Mouse (Mus musculus) G1E (cell line): ENCODE results near the gene Myh10. TPM values are rescaled to one million over a fixed set of nuclear protein-coding genes. Genes with fewer than 3 reads are reported as not detected.
"Not testable (repeated sequence)": the region's sequence is repeated elsewhere in the genome, so short reads cannot be mapped to it uniquely, and the experiment has no call there.

Source experiments
- ATAC-seq: 2 replicates; pipeline ENCODE4 v1.8.0; 2016; ENCODE audit warnings: mild to moderate bottlenecking; ENCODE audit not compliant: insufficient number of reproducible peaks, poor library complexity, low FRiP score, severe bottlenecking; ENCODE audit errors: extremely low read depth
- DNase-seq: peaks from one replicate; pipeline ENCODE4 v3.0.0; 2012; ENCODE audit warnings: low spot score
- H3K27me3 ChIP-seq: 2 replicates; pipeline ENCODE4 v1.6.1; 2012; ENCODE audit warnings: mild to moderate bottlenecking, low read length, inconsistent platforms; ENCODE audit not compliant: insufficient read depth
- H3K36me3 ChIP-seq: replicated peaks from 2 replicates; pipeline ENCODE3; 2012; ENCODE audit warnings: mild to moderate bottlenecking, inconsistent platforms
- H3K4me1 ChIP-seq: 2 replicates; pipeline ENCODE4 v1.6.1; 2012; ENCODE audit warnings: low read depth, low read length, inconsistent platforms, mixed read lengths; ENCODE audit not compliant: insufficient read depth
- H3K4me3 ChIP-seq: 2 replicates; pipeline ENCODE4 v1.5.1; 2012; ENCODE audit warnings: low read depth, mild to moderate bottlenecking, inconsistent platforms, low read length, moderate library complexity, mixed read lengths
- H3K9me3 ChIP-seq: replicated peaks from 2 replicates; pipeline ENCODE4 v1.6.1; 2012; ENCODE audit warnings: inconsistent platforms
- CTCF ChIP-seq: IDR thresholded peaks from 2 replicates; pipeline ENCODE4 v1.5.1; 2012; ENCODE audit warnings: low read depth, low read length, inconsistent platforms, mixed read lengths
- GATA1 ChIP-seq: IDR thresholded peaks from 2 replicates; pipeline ENCODE4 v1.6.1; 2012; ENCODE audit warnings: borderline replicate concordance, low read length, inconsistent platforms, mixed read lengths
- GATA2 ChIP-seq: IDR thresholded peaks from 2 replicates; pipeline ENCODE4 v1.6.1; 2012; ENCODE audit warnings: low read depth, low read length, inconsistent platforms, borderline replicate concordance
- POLR2AphosphoS5 ChIP-seq: IDR thresholded peaks from 2 replicates; pipeline ENCODE4 v1.6.1; 2012; ENCODE audit warnings: low read depth, low read length, inconsistent platforms; ENCODE audit not compliant: insufficient replicate concordance
- TAL1 ChIP-seq: conservative IDR thresholded peaks from 2 replicates; pipeline ENCODE4 v1.6.1; 2012; ENCODE audit warnings: low read depth, low read length, inconsistent platforms, mixed read lengths
- polyA plus RNA-seq: library from polyadenylated mRNA; stranded (reverse); fragments of >175 nt; gene quantifications from 2 replicates; pipeline ENCODE4 v1.2.3, GENCODE M21; 2012
- total RNA-seq, 2 experiments: library from RNA; stranded (forward) in 1 of 2; stranded (reverse) in 1 of 2; fragments of 200-1000 nt in 1 of 2; fragments of >200 nt in 1 of 2; fragmentation: Nextera tagmentation in 1 of 2; gene quantifications; 2 replicates each; pipeline ENCODE4 v1.2.3; 2014 to 2017

The Myh10 gene
- total and polyA plus RNA-seq, 3 experiments: 0.03 to 4.9 (median 0.49) TPM

- DNase-seq: no peak
- no peak overlapping the region for H3K4me3 ChIP-seq
These were observed 135.4 kb downstream of the Myh10 start for GRCm38 (mm10) chr11:68826735-68827134.

GRCm38 (mm10) chr11:68831580-68831979 lies 140.2 kb downstream of the Myh10 start:
- not testable (repeated sequence) for H3K4me3 ChIP-seq, H3K27me3 ChIP-seq, H3K9me3 ChIP-seq, ATAC-seq, DNase-seq
- peaks cover 13% of the 10 kb centered on the region; the same call in 1 of the 2 replicates for H3K4me1 ChIP-seq
- H3K36me3 ChIP-seq: peaks cover 82% of the 10 kb centered on the region

More at GRCm38 (mm10) chr11:68826735-68827134, 135.4 kb downstream of the Myh10 start:
- H3K4me1 ChIP-seq: peaks cover 2% of the 10 kb centered on the region; the same call in 1 of the 2 replicates
- ATAC-seq: no peak
- H3K9me3 ChIP-seq: no peaks in the 10 kb centered on the region
- peaks cover 85% of the 10 kb centered on the region for H3K36me3 ChIP-seq
- no peaks in the 10 kb centered on the region for H3K27me3 ChIP-seq
- TF ChIP-seq TAL1: no peak
- no peak for TF ChIP-seq POLR2AphosphoS5
- TF ChIP-seq GATA2: no peak

GRCm38 (mm10) chr11:68832793-68833192 lies 141.4 kb downstream of the Myh10 start:
- H3K4me3 ChIP-seq: no peak overlapping the region
- ATAC-seq: no peak
- no peaks in the 10 kb centered on the region for H3K27me3 ChIP-seq
- no peak for DNase-seq
- peaks cover 77% of the 10 kb centered on the region for H3K36me3 ChIP-seq
- H3K9me3 ChIP-seq: no peaks in the 10 kb centered on the region
- no peak for TF ChIP-seq GATA2
- no peak for TF ChIP-seq POLR2AphosphoS5
- no peak for TF ChIP-seq TAL1
- no peak for TF ChIP-seq CTCF
- no peak for TF ChIP-seq GATA1
- peaks cover 11% of the 10 kb centered on the region; the same call in 1 of the 2 replicates for H3K4me1 ChIP-seq

- Histone ChIP-seq H3K4me3 (no peak overlapping the region), H3K4me1 (peaks cover 11% of the 10 kb centered on the region; the same call in 1 of the 2 replicates), H3K36me3 (peaks cover 74% of the 10 kb centered on the region), H3K9me3 (no peaks in the 10 kb centered on the region), H3K27me3 (no peaks in the 10 kb centered on the region)
- TF ChIP-seq POLR2AphosphoS5: no peak
- no peak for TF ChIP-seq GATA1
- no peak for TF ChIP-seq GATA2
- no peak for TF ChIP-seq TAL1
- TF ChIP-seq CTCF: no peak
- no peak for ATAC-seq
- no peak for DNase-seq
These were observed 142.2 kb downstream of the Myh10 start for GRCm38 (mm10) chr11:68833593-68833992.

- DNase-seq (no peak), ATAC-seq (no peak)
- peaks cover 73% of the 10 kb centered on the region for H3K36me3 ChIP-seq
- TF ChIP-seq POLR2AphosphoS5: no peak
- TF ChIP-seq GATA2: no peak
- no peak for TF ChIP-seq GATA1
- no peak for TF ChIP-seq CTCF
- no peak for TF ChIP-seq TAL1
- peaks cover 11% of the 10 kb centered on the region; the same call in 1 of the 2 replicates for H3K4me1 ChIP-seq
- H3K27me3 ChIP-seq: no peaks in the 10 kb centered on the region
- H3K4me3 ChIP-seq: no peak overlapping the region
- no peaks in the 10 kb centered on the region for H3K9me3 ChIP-seq
These were observed 143.7 kb downstream of the Myh10 start for GRCm38 (mm10) chr11:68835034-68835433.

GRCm38 (mm10) chr11:68839606-68840005 lies 148.2 kb downstream of the Myh10 start:
- Histone ChIP-seq H3K9me3 (no peaks in the 10 kb centered on the region), H3K27me3 (no peaks in the 10 kb centered on the region), H3K36me3 (peaks cover 71% of the 10 kb centered on the region), H3K4me3 (no peak overlapping the region), H3K4me1 (peaks cover 2% of the 10 kb centered on the region; the same call in 1 of the 2 replicates)
- ATAC-seq (no peak), DNase-seq (no peak)
- TF ChIP-seq GATA1 (no peak), POLR2AphosphoS5 (no peak), GATA2 (no peak), CTCF (no peak), TAL1 (no peak)

GRCm38 (mm10) chr11:68850862-68851261 lies 159.5 kb downstream of the Myh10 start:
- Histone ChIP-seq H3K4me1 (peaks cover 34% of the 10 kb centered on the region), H3K27me3 (no peaks in the 10 kb centered on the region), H3K9me3 (no peaks in the 10 kb centered on the region), H3K36me3 (peaks cover 32% of the 10 kb centered on the region), H3K4me3 (no peak overlapping the region; the same call in 1 of the 2 replicates)
- no peak for TF ChIP-seq CTCF
- TF ChIP-seq GATA2: no peak
- TF ChIP-seq GATA1: no peak
- TF ChIP-seq POLR2AphosphoS5: no peak
- no peak for TF ChIP-seq TAL1
- no peak for ATAC-seq
- no peak for DNase-seq
